Mouse (Mus musculus) limb, embryonic 15.5 days (tissue): ENCODE results near the gene Emcn. TPM values are rescaled to one million over a fixed set of nuclear protein-coding genes. Genes with fewer than 3 reads are reported as not detected.

Source experiments
- ATAC-seq: fragments of 200-750 bp; cut with Nextera tagmentation; 2 replicates; pipeline ENCODE4 v1.8.0; 2017; ENCODE audit warnings: low read depth, moderate TSS enrichment; ENCODE audit not compliant: insufficient number of reproducible peaks, low FRiP score, low TSS enrichment
- H3K27ac ChIP-seq: fragments of 300-500 bp; sonication (generic); 2 replicates; pipeline ENCODE4 v1.5.1; 2015; ENCODE audit warnings: moderate library complexity, mild to moderate bottlenecking, inconsistent platforms
- H3K27me3 ChIP-seq: fragments of 300-500 bp; sonication (generic); 2 replicates; pipeline ENCODE4 v1.6.1; 2015; ENCODE audit warnings: inconsistent platforms
- H3K36me3 ChIP-seq: fragments of 300-500 bp; sonication (generic); 2 replicates; pipeline ENCODE4 v1.6.1; 2015; ENCODE audit warnings: inconsistent platforms
- H3K4me1 ChIP-seq: fragments of 300-500 bp; sonication (generic); 2 replicates; pipeline ENCODE4 v1.6.1; 2015; ENCODE audit warnings: inconsistent platforms
- H3K4me2 ChIP-seq: fragments of 300-500 bp; sonication (generic); 2 replicates; pipeline ENCODE4 v1.6.1; 2015; ENCODE audit warnings: mild to moderate bottlenecking, inconsistent platforms
- H3K4me3 ChIP-seq: fragments of 300-500 bp; sonication (generic); 2 replicates; pipeline ENCODE4 v1.5.1; 2015; ENCODE audit warnings: mild to moderate bottlenecking, inconsistent platforms
- H3K9ac ChIP-seq: fragments of 300-500 bp; sonication (generic); 2 replicates; pipeline ENCODE4 v1.6.1; 2015; ENCODE audit warnings: inconsistent platforms
- H3K9me3 ChIP-seq: fragments of 300-500 bp; sonication (generic); 2 replicates; pipeline ENCODE4 v1.6.1; 2016; ENCODE audit warnings: inconsistent platforms
- WGBS: fragments of 180-500 bp; shearing (Covaris S2); methylation state at CpG from one replicate; pipeline ENCODE4 v1.1.7; 2015; 5-methylcytosine and 5-hydroxymethylcytosine counted together
- polyA plus RNA-seq: library from polyadenylated mRNA; unstranded; fragments of >200 nt; fragmentation: Nextera tagmentation; extraction: Ambion mirVana; gene quantifications from 2 replicates; pipeline ENCODE4 v1.2.1, GENCODE M21; 2015

Gene Emcn
- polyA plus RNA-seq, result 31.1 and 33.9 TPM in 2 replicates

DNA sequence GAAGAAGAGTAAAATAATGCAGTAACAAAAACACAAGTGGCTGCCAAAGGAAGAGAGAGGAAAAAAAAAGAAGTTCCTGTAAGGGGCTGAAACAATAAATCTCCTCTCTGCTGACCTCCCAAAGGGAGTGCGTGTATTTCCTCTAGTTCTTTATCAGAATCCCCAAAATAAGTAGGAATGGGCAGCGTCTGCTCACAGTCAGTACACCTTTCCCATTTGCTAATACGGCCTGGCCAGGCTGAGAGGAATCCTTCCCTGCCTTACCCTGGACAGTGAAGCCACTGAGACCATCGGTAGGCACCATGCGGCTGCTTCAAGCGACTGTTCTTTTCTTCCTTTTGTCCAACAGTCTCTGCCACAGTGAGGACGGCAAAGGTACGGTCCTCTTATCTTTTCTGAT, at the start of gene Emcn:
TSS of gene Emcn (plus strand) at position 130 of the 400 bp plus-strand sequence.
- no peak for ATAC-seq
- peak within 1 kb of the TSS; percentile 5; the same call in 1 of the 2 replicates for H3K4me3 ChIP-seq
- H3K27me3 ChIP-seq, result no peaks in the 10 kb centered on the region
- H3K9me3 ChIP-seq, result no peaks in the 10 kb centered on the region
- 64% methylated on average over 8 of the region's 8 CpGs for WGBS
- no peak within 1 kb of the TSS for H3K4me2 ChIP-seq
- H3K9ac ChIP-seq, result no peak within 1 kb of the TSS
- no peaks in the 10 kb centered on the region for H3K4me1 ChIP-seq
- H3K36me3 ChIP-seq, result no peaks in the 10 kb centered on the region
- no peak within 1 kb of the TSS for H3K27ac ChIP-seq

DNA sequence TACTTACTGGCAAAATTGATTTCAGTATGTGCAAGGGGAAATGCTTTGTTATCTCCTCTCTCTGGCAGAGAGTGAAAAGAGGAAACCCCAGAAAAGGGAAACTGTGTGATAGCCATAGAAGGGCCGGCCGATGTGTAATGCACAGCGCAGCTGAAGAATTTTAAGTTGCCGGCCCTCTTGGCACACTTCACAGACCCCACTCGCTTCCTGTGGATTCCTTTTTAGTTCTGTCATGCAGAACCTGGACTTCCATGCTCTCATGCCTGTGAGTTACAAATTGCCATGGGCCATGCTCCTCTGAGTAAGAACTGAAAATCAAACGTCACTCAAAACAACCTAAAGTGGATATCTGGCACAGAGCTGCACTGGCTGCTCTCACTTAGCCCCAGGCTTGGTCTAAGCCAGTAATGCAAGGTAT, 47.7 kb upstream of the Emcn start:
- no peaks in the 10 kb centered on the region for H3K9me3 ChIP-seq
- no peaks in the 10 kb centered on the region for H3K36me3 ChIP-seq
- WGBS, result 31% methylated on average over 6 of the region's 6 CpGs
- ATAC-seq, result no peak
- H3K4me2 ChIP-seq, result no peak overlapping the region
- no peak overlapping the region for H3K4me3 ChIP-seq
- H3K27ac ChIP-seq, result no peak overlapping the region
- no peaks in the 10 kb centered on the region for H3K27me3 ChIP-seq
- H3K9ac ChIP-seq, result no peak overlapping the region
- no peaks in the 10 kb centered on the region for H3K4me1 ChIP-seq

DNA sequence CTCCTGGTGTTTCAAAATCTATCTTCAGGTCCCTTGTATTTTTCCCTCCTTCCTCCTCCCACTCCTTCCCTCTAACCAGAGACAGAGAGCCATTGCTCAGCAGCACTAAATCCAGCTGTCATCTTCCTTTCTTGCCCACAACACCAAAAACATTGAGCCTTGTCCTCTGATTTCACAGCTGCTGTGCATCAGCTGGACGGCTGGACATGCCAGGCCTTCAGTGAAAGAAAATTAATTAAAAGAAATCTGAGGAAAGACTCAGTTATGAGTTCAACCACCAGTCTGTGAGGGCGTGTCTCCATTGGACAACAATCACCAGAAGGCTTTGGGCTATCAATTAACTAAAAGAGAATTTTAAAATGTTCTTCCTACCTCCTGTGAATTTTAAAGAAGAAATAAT, 42.6 kb upstream of the Emcn start:
- H3K9me3 ChIP-seq, result no peaks in the 10 kb centered on the region
- H3K4me1 ChIP-seq, result no peaks in the 10 kb centered on the region
- H3K4me2 ChIP-seq, result no peak overlapping the region
- H3K9ac ChIP-seq, result no peak overlapping the region
- H3K4me3 ChIP-seq, result no peak overlapping the region
- WGBS, result 63% methylated on average over 2 of the region's 2 CpGs
- H3K27me3 ChIP-seq, result no peaks in the 10 kb centered on the region
- ATAC-seq, result no peak
- H3K36me3 ChIP-seq, result no peaks in the 10 kb centered on the region
- H3K27ac ChIP-seq, result no peak overlapping the region

DNA sequence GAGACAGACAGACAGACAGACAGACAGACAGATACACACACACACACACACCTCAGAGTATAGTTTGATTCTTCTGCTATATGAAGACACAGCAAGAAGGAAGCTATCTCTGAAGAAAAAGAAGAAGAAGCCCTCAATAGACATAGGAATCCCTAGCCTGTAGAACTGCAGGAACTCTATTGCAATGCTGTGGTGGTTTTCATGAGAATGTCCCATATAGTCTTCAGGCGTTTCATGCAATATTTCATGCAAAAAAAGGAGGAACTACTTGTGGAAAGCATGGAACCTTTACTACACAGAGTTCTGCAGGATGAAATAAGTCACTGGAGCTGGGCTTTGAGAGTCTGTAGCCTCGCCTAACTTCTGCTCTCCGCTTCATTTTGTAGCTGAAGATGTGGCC, 40.7 kb upstream of the Emcn start:
- Histone ChIP-seq H3K27ac (no peak overlapping the region), H3K4me1 (no peaks in the 10 kb centered on the region), H3K9me3 (no peaks in the 10 kb centered on the region), H3K4me3 (no peak overlapping the region), H3K27me3 (no peaks in the 10 kb centered on the region), H3K9ac (no peak overlapping the region), H3K4me2 (no peak overlapping the region), H3K36me3 (no peaks in the 10 kb centered on the region)
- no peak for ATAC-seq
- 82% methylated on average over 3 of the region's 3 CpGs for WGBS

DNA sequence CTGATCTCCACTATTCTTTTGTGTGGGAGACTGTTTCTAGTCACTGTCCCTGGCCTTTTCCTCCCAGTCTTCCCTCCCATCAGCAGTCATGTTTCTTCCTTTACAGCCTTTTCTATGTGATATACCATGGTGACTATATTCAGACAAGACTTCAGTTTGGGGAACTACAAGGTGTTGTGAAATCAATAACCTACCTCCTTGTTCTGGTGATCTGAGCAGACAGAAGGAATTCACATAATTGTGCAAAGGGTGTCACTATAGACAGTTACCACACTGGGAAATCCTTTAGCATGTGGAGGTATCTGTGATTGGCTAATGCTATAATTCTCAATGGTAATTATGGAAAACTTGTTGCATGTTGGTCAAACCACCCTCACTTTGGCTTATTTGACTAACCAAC, 39.7 kb upstream of the Emcn start:
- Histone ChIP-seq H3K9ac (no peak overlapping the region), H3K9me3 (no peaks in the 10 kb centered on the region), H3K4me3 (no peak overlapping the region), H3K4me2 (no peak overlapping the region), H3K27ac (no peak overlapping the region), H3K36me3 (no peaks in the 10 kb centered on the region), H3K4me1 (no peaks in the 10 kb centered on the region), H3K27me3 (no peaks in the 10 kb centered on the region)
- no peak for ATAC-seq

DNA sequence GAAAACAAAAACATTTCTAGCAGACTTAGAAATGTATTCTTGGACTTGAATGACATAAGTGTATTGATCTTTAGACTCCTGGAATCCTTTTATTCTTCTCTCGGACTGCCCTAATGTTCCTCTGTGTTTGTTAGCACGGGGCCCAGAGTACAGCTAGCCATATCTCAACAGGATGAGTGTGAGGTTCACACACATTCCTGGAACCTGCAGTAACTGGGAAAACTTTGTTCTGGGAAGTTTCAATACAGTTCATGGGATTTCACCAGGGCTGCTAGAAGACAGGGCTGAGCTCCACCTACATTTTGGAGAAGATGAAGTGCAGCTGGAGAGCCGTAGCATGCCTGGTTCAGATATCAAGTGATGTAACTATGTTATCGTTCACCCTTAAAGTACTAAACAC, 38.1 kb upstream of the Emcn start:
- Histone ChIP-seq H3K4me1 (no peaks in the 10 kb centered on the region), H3K9me3 (no peaks in the 10 kb centered on the region), H3K27me3 (no peaks in the 10 kb centered on the region), H3K27ac (no peak overlapping the region), H3K4me2 (no peak overlapping the region), H3K36me3 (no peaks in the 10 kb centered on the region), H3K4me3 (no peak overlapping the region), H3K9ac (no peak overlapping the region)
- 75% methylated on average over 4 of the region's 4 CpGs for WGBS
- no peak for ATAC-seq

DNA sequence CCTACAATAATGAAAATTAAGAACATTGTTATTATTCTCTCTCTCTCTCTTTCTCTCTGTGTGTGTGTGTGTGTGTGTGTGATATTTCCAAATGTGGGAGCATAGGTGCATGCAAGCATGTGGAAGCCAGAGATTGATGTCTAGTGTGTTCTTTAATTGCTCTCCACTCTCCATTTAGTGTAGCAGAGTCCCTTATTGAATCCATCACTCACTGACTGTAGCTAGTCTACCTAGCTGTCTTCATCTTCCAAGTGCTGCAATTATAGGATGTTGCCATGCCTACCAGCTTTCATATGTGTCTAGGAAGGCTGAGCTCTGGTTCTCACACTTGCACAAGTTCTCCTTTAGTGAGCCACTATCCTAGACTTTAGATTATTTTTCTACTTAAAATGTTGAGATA, 30.9 kb upstream of the Emcn start:
- H3K9ac ChIP-seq, result no peak overlapping the region
- no peak overlapping the region for H3K4me2 ChIP-seq
- no peaks in the 10 kb centered on the region for H3K9me3 ChIP-seq
- no peak for ATAC-seq
- H3K27ac ChIP-seq, result no peak overlapping the region
- no peaks in the 10 kb centered on the region for H3K27me3 ChIP-seq
- H3K4me3 ChIP-seq, result no peak overlapping the region
- no peaks in the 10 kb centered on the region for H3K36me3 ChIP-seq
- H3K4me1 ChIP-seq, result no peaks in the 10 kb centered on the region; the same call in 1 of the 2 replicates

DNA sequence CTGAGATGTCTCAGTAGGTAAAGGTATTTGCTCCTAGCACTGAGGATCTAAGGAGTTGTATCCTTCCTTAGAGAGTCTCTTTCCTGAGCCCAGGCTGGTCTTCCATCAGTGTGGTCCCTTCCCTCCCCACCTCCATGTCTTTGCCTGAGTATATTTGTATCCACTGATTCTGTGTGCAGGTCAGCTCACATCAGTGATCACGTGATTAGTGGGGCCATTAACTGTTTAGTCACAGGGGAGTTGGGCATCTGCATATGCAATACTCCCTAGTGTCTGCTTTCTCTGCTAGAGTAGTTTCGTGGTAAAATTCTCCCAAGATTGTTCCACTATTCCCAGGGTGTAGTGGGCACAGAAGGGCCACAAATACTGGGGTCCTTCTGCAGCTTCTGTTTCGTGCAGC, 28.3 kb upstream of the Emcn start:
- Histone ChIP-seq H3K27ac (no peak overlapping the region), H3K4me1 (no peaks in the 10 kb centered on the region; the same call in 1 of the 2 replicates), H3K36me3 (no peaks in the 10 kb centered on the region), H3K4me2 (no peak overlapping the region), H3K4me3 (no peak overlapping the region), H3K9ac (no peak overlapping the region), H3K9me3 (no peaks in the 10 kb centered on the region), H3K27me3 (no peaks in the 10 kb centered on the region)
- 70% methylated on average over 3 of the region's 3 CpGs for WGBS
- ATAC-seq, result no peak

DNA sequence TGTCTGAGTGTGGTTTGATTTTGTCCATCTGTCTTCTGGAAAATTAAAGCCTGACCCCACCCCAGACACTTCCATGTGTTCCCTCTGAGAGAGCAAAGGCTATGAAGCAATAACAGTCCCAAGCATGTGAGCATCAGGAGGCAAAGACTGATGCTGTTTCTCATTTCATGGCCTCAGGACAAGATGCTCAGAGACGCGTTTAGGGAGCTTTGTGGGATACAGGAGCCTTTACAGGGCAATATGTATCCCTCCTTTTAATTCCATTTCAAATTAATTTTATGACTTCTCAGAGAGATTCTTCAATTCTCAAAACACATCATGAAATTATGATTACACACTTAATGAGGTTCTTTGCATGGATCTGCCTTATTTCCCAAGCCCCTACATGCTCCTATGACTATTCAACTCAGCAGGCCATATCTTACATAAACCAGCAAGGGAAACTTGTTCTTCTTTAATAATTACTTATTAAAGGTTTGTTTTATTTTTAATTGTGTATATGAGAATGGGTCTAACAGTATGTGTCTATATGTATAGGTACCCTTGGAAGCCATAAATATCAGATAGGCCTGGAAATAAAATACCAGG, 27.0 kb upstream of the Emcn start:
- ATAC-seq, result no peak
- Histone ChIP-seq H3K4me3 (no peak overlapping the region), H3K9ac (no peak overlapping the region), H3K27ac (no peak overlapping the region), H3K4me1 (no peaks in the 10 kb centered on the region; the same call in 1 of the 2 replicates), H3K27me3 (no peaks in the 10 kb centered on the region), H3K36me3 (no peaks in the 10 kb centered on the region), H3K9me3 (no peaks in the 10 kb centered on the region), H3K4me2 (no peak overlapping the region)
- WGBS, result 56% methylated on average over 2 of the region's 2 CpGs

DNA sequence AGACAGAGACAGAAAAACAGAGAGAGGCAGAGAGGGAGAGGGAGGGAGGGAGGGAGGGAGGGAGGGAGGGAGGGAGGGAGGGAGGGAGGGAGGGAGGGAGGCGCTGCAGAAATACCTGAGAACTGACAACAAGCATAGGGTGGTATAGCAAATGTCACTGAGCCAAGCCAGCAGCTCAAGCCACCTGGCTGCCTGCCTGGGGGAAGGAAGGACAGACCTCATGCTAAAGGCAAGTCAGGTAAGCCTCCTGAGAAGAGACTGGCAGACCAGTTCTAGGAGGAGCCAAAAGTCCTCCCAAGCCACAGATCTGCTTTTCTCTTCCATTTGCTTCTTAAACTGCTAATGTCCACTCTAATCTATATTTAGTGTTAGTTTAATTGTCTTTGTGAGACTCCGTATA, 22.5 kb upstream of the Emcn start:
- Histone ChIP-seq H3K4me2 (no peak overlapping the region), H3K9me3 (no peaks in the 10 kb centered on the region), H3K4me3 (no peak overlapping the region), H3K4me1 (no peaks in the 10 kb centered on the region), H3K36me3 (no peaks in the 10 kb centered on the region), H3K27ac (no peak overlapping the region), H3K27me3 (no peaks in the 10 kb centered on the region), H3K9ac (no peak overlapping the region)
- WGBS, result 95% methylated on average over 2 of the region's 2 CpGs
- no peak for ATAC-seq

DNA sequence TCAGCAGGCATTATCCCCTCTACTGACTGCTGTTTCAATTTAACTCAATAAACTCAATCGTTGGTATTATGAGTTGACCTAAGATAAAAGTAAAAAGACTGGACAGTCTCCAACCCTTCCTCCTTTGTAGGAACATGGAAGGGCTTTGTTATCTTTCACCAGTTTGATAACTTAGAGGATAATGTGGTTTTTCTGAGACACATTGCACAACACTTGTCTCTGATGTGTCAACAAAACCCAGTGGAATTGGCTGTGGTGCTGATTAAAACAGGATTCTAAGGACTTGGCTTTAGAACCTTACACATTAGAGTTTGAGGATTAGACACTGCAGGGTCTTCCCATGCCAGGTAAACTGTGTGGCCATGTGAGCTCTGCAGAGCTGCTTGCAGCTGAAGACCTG, 20.9 kb upstream of the Emcn start:
- H3K27ac ChIP-seq, result no peak overlapping the region
- H3K9me3 ChIP-seq, result no peaks in the 10 kb centered on the region
- H3K4me3 ChIP-seq, result no peak overlapping the region
- no peaks in the 10 kb centered on the region for H3K36me3 ChIP-seq
- H3K9ac ChIP-seq, result no peak overlapping the region
- ATAC-seq, result no peak
- H3K27me3 ChIP-seq, result no peaks in the 10 kb centered on the region
- 52% methylated on average over 1 of the region's 1 CpGs for WGBS
- no peaks in the 10 kb centered on the region for H3K4me1 ChIP-seq
- no peak overlapping the region for H3K4me2 ChIP-seq

DNA sequence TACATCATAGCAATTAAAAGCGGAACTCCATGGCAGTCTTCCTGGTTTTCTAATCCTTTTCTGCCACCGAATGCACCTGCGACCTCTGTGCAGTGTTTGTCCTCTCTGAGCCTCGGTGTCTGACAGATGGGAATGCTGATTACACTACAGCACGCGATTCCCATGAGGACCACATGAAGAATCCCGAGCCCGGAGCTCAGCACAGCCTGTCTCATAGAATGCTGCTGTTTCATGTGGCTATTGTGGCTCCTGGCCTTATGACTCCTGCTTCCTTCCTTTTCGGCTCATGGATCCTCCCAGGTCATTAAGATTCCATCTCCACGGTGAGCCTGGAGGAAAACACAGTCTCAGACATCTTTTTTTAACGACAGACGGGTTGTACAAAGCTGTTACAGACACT, 18.6 kb upstream of the Emcn start:
- Histone ChIP-seq H3K9me3 (no peaks in the 10 kb centered on the region), H3K36me3 (no peaks in the 10 kb centered on the region), H3K27me3 (no peaks in the 10 kb centered on the region), H3K9ac (no peak overlapping the region), H3K4me2 (no peak overlapping the region), H3K4me3 (no peak overlapping the region), H3K4me1 (no peaks in the 10 kb centered on the region), H3K27ac (no peak overlapping the region)
- ATAC-seq, result no peak
- 58% methylated on average over 12 of the region's 12 CpGs for WGBS

DNA sequence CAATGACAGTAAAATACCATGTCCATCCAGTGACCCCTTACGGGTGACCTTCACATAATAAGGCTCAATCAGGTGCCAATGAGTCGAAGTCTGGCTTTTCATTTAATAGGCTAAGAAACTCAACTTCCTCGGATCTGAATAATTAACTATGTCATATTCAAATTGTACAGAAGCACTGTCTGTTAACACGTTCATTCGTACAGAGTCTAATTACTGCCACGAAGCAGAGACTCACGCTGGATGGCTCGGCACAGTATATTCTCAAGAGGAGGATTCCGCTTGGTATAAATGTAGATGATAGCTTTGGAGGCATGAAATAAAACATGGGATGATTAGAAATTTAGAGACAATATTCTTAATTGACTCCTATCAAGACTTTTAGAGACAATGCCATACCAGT, 11.0 kb upstream of the Emcn start:
- H3K9me3 ChIP-seq, result no peaks in the 10 kb centered on the region
- no peak overlapping the region for H3K9ac ChIP-seq
- H3K27ac ChIP-seq, result no peak overlapping the region
- H3K4me3 ChIP-seq, result no peak overlapping the region
- ATAC-seq, result no peak
- no peaks in the 10 kb centered on the region for H3K36me3 ChIP-seq
- no peaks in the 10 kb centered on the region for H3K4me1 ChIP-seq
- WGBS, result 73% methylated on average over 9 of the region's 9 CpGs
- H3K27me3 ChIP-seq, result no peaks in the 10 kb centered on the region
- H3K4me2 ChIP-seq, result no peak overlapping the region
